Comparison of ENCODE assay signal across 8 mouse cellular contexts in genomic region chr6:84272520-84273311, GRCm38 (mm10).
DNase-seq lines count a peak whose midpoint lies in the region; ATAC-seq lines count a peak whose summit lies in the region.

No protein-coding gene starts in this region.

- no peak overlapping the region for H3K4me3 ChIP-seq in embryonic facial prominence, embryonic 11.5 days (ENCODE audit: low read depth, low read length)
- H3K4me3 ChIP-seq in embryonic facial prominence, embryonic 10.5 days = no peak overlapping the region
- no peak overlapping the region for H3K4me3 ChIP-seq in brown adipose tissue, adult 24 weeks (ENCODE audit: insufficient read depth, low read depth, low read length)
- H3K4me3 ChIP-seq in midbrain, embryonic 15.5 days = no peak overlapping the region

- intact Hi-C loops in heart, postnatal 14 days (cut with DNase I) = no loop called here

- no peak overlapping the region for H3K27ac ChIP-seq in embryonic facial prominence, embryonic 11.5 days (replicated peaks; ENCODE audit: low read depth, low read length)
- H3K27ac ChIP-seq in embryonic facial prominence, embryonic 10.5 days (replicated peaks) = no peak overlapping the region
- peak overlapping the region; percentile 50 for H3K27ac ChIP-seq in brown adipose tissue, adult 24 weeks (replicated peaks; ENCODE audit: low read depth, low read length)
- H3K27ac ChIP-seq in midbrain, embryonic 15.5 days = peak overlapping the region; percentile 50; the same call in 1 of the 2 replicates

- no peaks in the 10 kb centered on the region for H3K9me3 ChIP-seq in embryonic facial prominence, embryonic 11.5 days (replicated peaks; ENCODE audit: control insufficient read depth, low read length)
- no peaks in the 10 kb centered on the region for H3K9me3 ChIP-seq in embryonic facial prominence, embryonic 10.5 days
- H3K9me3 ChIP-seq in midbrain, embryonic 15.5 days = no peaks in the 10 kb centered on the region

- no peaks in the 10 kb centered on the region for H3K27me3 ChIP-seq in embryonic facial prominence, embryonic 11.5 days (ENCODE audit: control insufficient read depth, insufficient read depth, low read length)
- peaks cover 14% of the 10 kb centered on the region; the same call in 1 of the 2 replicates for H3K27me3 ChIP-seq in embryonic facial prominence, embryonic 10.5 days (replicated peaks; ENCODE audit: low read depth, poor library complexity, severe bottlenecking)
- no peaks in the 10 kb centered on the region; the same call in 1 of the 2 replicates for H3K27me3 ChIP-seq in midbrain, embryonic 15.5 days (replicated peaks)

- DNase-seq in embryonic facial prominence, embryonic 11.5 days (ENCODE audit: low spot score) = no peak
- no peak for DNase-seq in embryonic facial prominence, embryonic 10.5 days (ENCODE audit: low spot score)
- peak; percentile 40 to 53 for DNase-seq in heart, postnatal 14 days
- DNase-seq in large intestine, adult 2 months (ENCODE audit: low read depth, low spot score) = peak; percentile 18
- DNase-seq in testis, postnatal 14 days (ENCODE audit: low spot score) = no peak
- no peak for DNase-seq in spleen, postnatal 4 days (ENCODE audit: low spot score in 2 of 2)

- 76% methylated on average over 6 of the region's 6 CpGs for WGBS in embryonic facial prominence, embryonic 11.5 days
- 78% methylated on average over 6 of the region's 6 CpGs for WGBS in embryonic facial prominence, embryonic 10.5 days
- 34% methylated on average over 6 of the region's 6 CpGs for WGBS in large intestine, adult 2 months
- 69% methylated on average over 6 of the region's 6 CpGs for WGBS in midbrain, embryonic 15.5 days

- H3K4me1 ChIP-seq in embryonic facial prominence, embryonic 11.5 days (ENCODE audit: control insufficient read depth, insufficient read depth, low read length) = no peaks in the 10 kb centered on the region
- peaks cover 21% of the 10 kb centered on the region for H3K4me1 ChIP-seq in embryonic facial prominence, embryonic 10.5 days
- peaks cover 31% of the 10 kb centered on the region for H3K4me1 ChIP-seq in brown adipose tissue, adult 24 weeks (ENCODE audit: control insufficient read depth, insufficient read depth, insufficient read length, low read length)
- peaks cover 11% of the 10 kb centered on the region for H3K4me1 ChIP-seq in midbrain, embryonic 15.5 days

- 0 out of 2 replicates have a peak, but pooled peaks have one; percentile 44 for ATAC-seq in embryonic facial prominence, embryonic 11.5 days (replicated peaks; ENCODE audit: insufficient number of reproducible peaks, low FRiP score, low TSS enrichment, low read depth)
- peak; percentile 89 for ATAC-seq in midbrain, embryonic 15.5 days (replicated peaks)

- no peaks in the 10 kb centered on the region for H3K36me3 ChIP-seq in embryonic facial prominence, embryonic 11.5 days (replicated peaks; ENCODE audit: control insufficient read depth, insufficient read depth, low read depth, low read length)
- H3K36me3 ChIP-seq in embryonic facial prominence, embryonic 10.5 days (replicated peaks) = no peaks in the 10 kb centered on the region
- no peaks in the 10 kb centered on the region for H3K36me3 ChIP-seq in midbrain, embryonic 15.5 days (replicated peaks)

- H3K9ac ChIP-seq in embryonic facial prominence, embryonic 11.5 days (replicated peaks; ENCODE audit: low read length) = no peak overlapping the region
- H3K9ac ChIP-seq in midbrain, embryonic 15.5 days = no peak overlapping the region

- H3K4me2 ChIP-seq in embryonic facial prominence, embryonic 11.5 days (ENCODE audit: low read depth, low read length) = no peak overlapping the region
- H3K4me2 ChIP-seq in midbrain, embryonic 15.5 days = no peak overlapping the region

Comparison
In these comparisons a context has a peak if more than half of its experiments do, and no peak if none do; other contexts are left out.
1. DNase-seq: peak in heart, postnatal 14 days (2 of 2) and large intestine, adult 2 months (single experiment); none in embryonic facial prominence, embryonic 11.5 days (single experiment), embryonic facial prominence, embryonic 10.5 days (single experiment), testis, postnatal 14 days (single experiment) and spleen, postnatal 4 days (0 of 2).
2. H3K27ac ChIP-seq: peak in brown adipose tissue, adult 24 weeks (single experiment) and midbrain, embryonic 15.5 days (single experiment); none in embryonic facial prominence, embryonic 11.5 days (single experiment) and embryonic facial prominence, embryonic 10.5 days (single experiment).